Mouse (Mus musculus) MEL (cell line): Measurements from ENCODE around the gene Olfm2. TPM values are rescaled to one million over a fixed set of nuclear protein-coding genes. Genes with fewer than 3 reads are reported as not detected.

Source experiments
- DNase-seq: peaks from one replicate; pipeline ENCODE4 v3.0.0; 2011; ENCODE audit warnings: low read depth, low spot score
- H3K27ac ChIP-seq: 2 replicates; pipeline ENCODE4 v1.5.1; 2012; ENCODE audit warnings: low read depth, mild to moderate bottlenecking, control low read depth, low read length, moderate library complexity; ENCODE audit not compliant: control insufficient read depth
- H3K27me3 ChIP-seq, 2 experiments: fragments of 150-350 bp in 1 of 2; sonication (generic) in 1 of 2; 2 replicates each; pipeline ENCODE4 v1.6.1; 2012; ENCODE audit warnings: low read length in 2 of 2, mild to moderate bottlenecking in 2 of 2, improper control_type of control experiment in 1 of 2, moderate library complexity in 1 of 2; ENCODE audit not compliant: insufficient read depth in 2 of 2, control insufficient read depth in 1 of 2
- H3K36me3 ChIP-seq, 2 experiments: 2 replicates each; pipeline ENCODE4 v1.6.1; 2012 to 2014; ENCODE audit warnings: low read length in 2 of 2, improper control_type of control experiment in 1 of 2, inconsistent platforms in 1 of 2, mild to moderate bottlenecking in 1 of 2; ENCODE audit not compliant: insufficient read depth in 2 of 2, control insufficient read depth in 1 of 2
- H3K4me1 ChIP-seq, 2 experiments: fragments of 150-350 bp in 1 of 2; sonication (generic) in 1 of 2; 2 replicates each; pipeline ENCODE4 v1.6.1; 2012; ENCODE audit warnings: low read length in 2 of 2, improper control_type of control experiment in 1 of 2, mild to moderate bottlenecking in 1 of 2; ENCODE audit not compliant: insufficient read depth in 2 of 2, control insufficient read depth in 1 of 2
- H3K4me3 ChIP-seq, 2 experiments: fragments of 150-350 bp in 1 of 2; sonication (generic) in 1 of 2; 2 replicates each; pipeline ENCODE4 v1.5.1; 2012; ENCODE audit warnings: low read depth in 2 of 2, low read length in 2 of 2, mild to moderate bottlenecking in 2 of 2, moderate library complexity in 2 of 2, control low read depth in 1 of 2, improper control_type of control experiment in 1 of 2; ENCODE audit not compliant: control insufficient read depth in 1 of 2, insufficient read depth in 1 of 2
- H3K79me2 ChIP-seq: 2 replicates; pipeline ENCODE4 v1.6.1; 2012; ENCODE audit warnings: mild to moderate bottlenecking, low read length, moderate library complexity; ENCODE audit not compliant: control insufficient read depth, poor library complexity, insufficient read depth
- H3K9ac ChIP-seq: 2 replicates; pipeline ENCODE4 v1.6.1; 2012; ENCODE audit warnings: low read depth, mild to moderate bottlenecking, control low read depth, low read length, moderate library complexity; ENCODE audit not compliant: control insufficient read depth, poor library complexity, severe bottlenecking
- H3K9me3 ChIP-seq: fragments of 150-350 bp; sonication (generic); replicated peaks from 2 replicates; pipeline ENCODE4 v1.6.1; 2012; ENCODE audit warnings: mild to moderate bottlenecking, low read length, improper control_type of control experiment, moderate library complexity; ENCODE audit not compliant: insufficient read depth
- BHLHE40 ChIP-seq: IDR thresholded peaks from 2 replicates; pipeline ENCODE4 v1.6.1; 2012; ENCODE audit warnings: low read depth, mild to moderate bottlenecking, inconsistent platforms, low read length, improper control_type of control experiment, borderline replicate concordance
- CHD1 ChIP-seq: IDR thresholded peaks from 2 replicates; pipeline ENCODE4 v1.6.1; 2012; ENCODE audit warnings: low read depth, mild to moderate bottlenecking, inconsistent platforms, low read length, improper control_type of control experiment
- CTCF ChIP-seq, 3 experiments: IDR thresholded peaks in 2 of 3; conservative IDR thresholded peaks in 1 of 3; 2 replicates each; pipeline ENCODE4 v1.5.1; 2011 to 2012; ENCODE audit warnings: low read length in 3 of 3, low read depth in 2 of 3, mild to moderate bottlenecking in 2 of 3, improper control_type of control experiment in 1 of 3, inconsistent platforms in 1 of 3, mixed read lengths in 1 of 3, moderate library complexity in 1 of 3; ENCODE audit not compliant: control insufficient read depth in 1 of 3, insufficient read depth in 1 of 3, poor library complexity in 1 of 3, severe bottlenecking in 1 of 3
- JUND ChIP-seq: IDR thresholded peaks from 2 replicates; pipeline ENCODE4 v1.6.1; 2011; ENCODE audit warnings: low read depth, mild to moderate bottlenecking, improper control_type of control experiment, low read length
- MXI1 ChIP-seq: IDR thresholded peaks from 2 replicates; pipeline ENCODE4 v1.6.1; 2011; ENCODE audit warnings: mild to moderate bottlenecking, low read depth, low read length, improper control_type of control experiment
- MYB ChIP-seq: IDR thresholded peaks from 2 replicates; pipeline ENCODE4 v1.6.1; 2011; ENCODE audit warnings: mild to moderate bottlenecking, low read depth, low read length, improper control_type of control experiment
- POLR2A ChIP-seq, 2 experiments: IDR thresholded peaks; 2 replicates each; pipeline ENCODE4 v1.6.1; 2011 to 2012; ENCODE audit warnings: low read length in 2 of 2, mild to moderate bottlenecking in 2 of 2, control low read depth in 1 of 2, improper control_type of control experiment in 1 of 2, low read depth in 1 of 2, moderate library complexity in 1 of 2; ENCODE audit not compliant: control insufficient read depth in 1 of 2, insufficient read depth in 1 of 2, poor library complexity in 1 of 2
- RAD21 ChIP-seq: IDR thresholded peaks from 2 replicates; pipeline ENCODE4 v1.6.1; 2011; ENCODE audit warnings: mild to moderate bottlenecking, low read depth, low read length, improper control_type of control experiment
- SIN3A ChIP-seq: IDR thresholded peaks from 2 replicates; pipeline ENCODE4 v1.6.1; 2012; ENCODE audit warnings: low read length, improper control_type of control experiment, inconsistent platforms
- SMC3 ChIP-seq: IDR thresholded peaks from 2 replicates; pipeline ENCODE4 v1.6.1; 2011; ENCODE audit warnings: low read depth, low read length, improper control_type of control experiment
- UBTF ChIP-seq: IDR thresholded peaks from 2 replicates; pipeline ENCODE4 v1.6.1; 2012; ENCODE audit warnings: low read depth, mild to moderate bottlenecking, inconsistent platforms, low read length, improper control_type of control experiment, moderate library complexity, borderline replicate concordance; ENCODE audit not compliant: insufficient read depth
- USF1 ChIP-seq: IDR thresholded peaks from 2 replicates; pipeline ENCODE4 v1.6.1; 2014; ENCODE audit warnings: low read depth, mild to moderate bottlenecking, inconsistent platforms, low read length, improper control_type of control experiment, moderate library complexity
- ZC3H11A ChIP-seq: IDR thresholded peaks from 2 replicates; pipeline ENCODE4 v1.6.1; 2012; ENCODE audit warnings: low read depth, mild to moderate bottlenecking, inconsistent platforms, low read length, improper control_type of control experiment
- polyA plus RNA-seq, 2 experiments: library from polyadenylated mRNA; stranded (reverse) in 1 of 2; unstranded in 1 of 2; fragments of >175 nt in 1 of 2; fragments of >200 nt in 1 of 2; gene quantifications; 2 replicates each; pipeline versions ENCODE4 v1.2.1 to v1.2.4; 2012; ENCODE audit warnings: low replicate concordance in 2 of 2, low read depth in 1 of 2; ENCODE audit not compliant: insufficient read length in 2 of 2, insufficient read depth in 1 of 2, missing spikeins in 1 of 2
- total RNA-seq: library from RNA; depleted of rRNA; stranded (reverse); fragments of 300-350 nt; gene quantifications from 2 replicates; pipeline ENCODE4 v1.2.3, GENCODE M21; 2012

Gene Olfm2
- total and polyA plus RNA-seq, 3 experiments, result 0.54 to 1.9 TPM; not detected in 1

DNA sequence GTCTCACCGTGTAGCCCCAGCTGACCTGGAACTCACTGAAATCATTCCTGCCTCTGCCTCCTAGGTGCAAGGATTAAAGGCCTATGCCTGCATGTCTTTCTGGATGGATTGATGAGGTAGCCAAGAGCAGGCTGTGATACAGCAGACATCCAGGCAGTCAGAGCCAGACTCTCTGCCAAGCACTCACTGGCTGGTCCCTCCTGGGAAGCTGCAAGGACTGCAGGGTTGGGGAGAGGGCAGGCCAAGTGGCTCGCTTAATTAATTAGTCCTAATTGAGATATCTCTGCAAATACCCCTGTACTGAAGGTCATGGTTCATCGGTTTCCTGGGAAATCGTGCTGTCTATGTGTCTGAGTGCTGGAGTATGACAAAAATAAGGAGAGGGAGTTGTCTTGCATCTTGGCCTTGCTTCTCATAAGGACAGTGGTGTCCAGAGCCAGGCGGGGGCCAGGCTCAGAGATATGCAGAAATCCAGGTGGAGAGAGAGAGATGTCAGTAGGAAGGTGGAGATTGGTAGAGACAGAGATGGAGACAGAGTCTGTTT is 33.1 kb downstream of the Olfm2 start:
- TF ChIP-seq USF1, result no peak
- no peak for TF ChIP-seq POLR2A (IDR thresholded peaks at IDR 0.05; ENCODE audit: control insufficient read depth in 1 of 2, insufficient read depth in 1 of 2, low read depth in 1 of 2, low read length in 2 of 2, poor library complexity in 1 of 2)
- TF ChIP-seq MYB, result no peak
- TF ChIP-seq SIN3A, result no peak
- no peak for TF ChIP-seq RAD21
- no peak for TF ChIP-seq MXI1
- no peak for TF ChIP-seq JUND
- Histone ChIP-seq H3K9ac (no peak overlapping the region), H3K9me3 (no peaks in the 10 kb centered on the region), H3K36me3 (no peaks in the 10 kb centered on the region), H3K79me2 (no peaks in the 10 kb centered on the region), H3K4me1 (no peaks in the 10 kb centered on the region), H3K4me3 (no peak overlapping the region), H3K27ac (no peak overlapping the region), H3K27me3 (peaks cover 2 to 4% of the 10 kb centered on the region in 2 experiments; a peak in 2 of 4 replicates)
- DNase-seq, result no peak

DNA sequence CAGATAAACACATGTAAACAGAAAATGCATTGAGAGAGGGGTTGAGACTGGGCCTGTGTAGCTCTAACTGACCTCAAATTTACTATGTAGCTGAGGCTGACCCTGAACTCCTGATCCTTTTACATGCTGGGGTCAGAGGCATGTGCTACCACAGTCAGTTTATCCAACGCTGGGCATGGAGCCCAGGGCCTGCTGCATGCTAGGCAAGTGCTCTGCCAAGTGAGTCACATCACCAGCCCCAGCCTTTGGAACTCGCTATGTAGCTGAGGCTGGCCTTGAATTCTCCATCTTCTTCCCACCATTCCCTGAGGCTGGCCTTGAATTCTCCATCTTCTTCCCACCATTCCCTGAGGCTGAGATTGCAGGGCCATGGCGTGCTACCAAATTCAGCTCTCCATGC is 35.7 kb downstream of the Olfm2 start:
- TF ChIP-seq BHLHE40, result no peak
- TF ChIP-seq, all 39 proteins: peak for 0

DNA sequence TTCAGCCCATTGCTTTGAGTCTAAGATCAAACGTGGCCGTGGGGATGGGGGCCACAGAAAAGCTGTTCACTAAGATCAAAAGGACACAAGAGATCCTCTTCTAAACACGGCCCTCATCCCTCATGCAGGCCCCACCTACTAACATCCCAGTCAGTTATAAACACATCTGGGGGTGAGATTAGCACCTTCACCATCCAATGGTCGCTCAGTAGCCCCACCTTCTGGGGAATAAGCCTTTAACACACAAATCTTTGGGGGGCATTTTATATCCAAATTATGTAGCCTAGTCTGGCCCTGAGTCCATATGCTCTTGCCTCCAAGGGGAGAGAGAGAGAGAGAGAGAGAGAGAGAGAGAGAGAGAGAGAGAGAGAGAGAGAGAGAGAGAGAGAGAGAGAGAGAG is 40.2 kb downstream of the Olfm2 start:
- Histone ChIP-seq H3K4me3 (no peak overlapping the region), H3K27ac (no peak overlapping the region), H3K27me3 (peaks cover 2% of the 10 kb centered on the region in 2 experiments; a peak in 1 of 4 replicates), H3K9ac (no peak overlapping the region), H3K79me2 (no peaks in the 10 kb centered on the region), H3K9me3 (no peaks in the 10 kb centered on the region), H3K36me3 (no peaks in the 10 kb centered on the region), H3K4me1 (no peaks in the 10 kb centered on the region)
- DNase-seq, result peak; percentile 66
- TF ChIP-seq UBTF (no peak), CHD1 (no peak), SMC3 (peak; percentile 77), CTCF (IDR thresholded peaks at IDR 0.05 in 2 of 3, conservative IDR thresholded peaks at IDR 0.05 in 1 of 3; ENCODE audit: control insufficient read depth in 1 of 3, insufficient read depth in 1 of 3, low read depth in 2 of 3, low read length in 3 of 3, poor library complexity in 1 of 3, severe bottlenecking in 1 of 3) (peak in 2 of 3 experiments; percentile 38 to 66; a peak in 4 of 6 replicates), ZC3H11A (peak; percentile 42; the same call in 1 of the 2 replicates), RAD21 (peak; percentile 49)

More for the DNA sequence above, 35.7 kb downstream of the Olfm2 start:
- Histone ChIP-seq H3K27ac (no peak overlapping the region), H3K9ac (no peak overlapping the region), H3K9me3 (no peaks in the 10 kb centered on the region), H3K27me3 (peaks cover 0 to 2% of the 10 kb centered on the region in 2 experiments; a peak in 2 of 4 replicates), H3K79me2 (no peaks in the 10 kb centered on the region), H3K4me3 (no peak overlapping the region), H3K36me3 (no peaks in the 10 kb centered on the region), H3K4me1 (no peaks in the 10 kb centered on the region)
- DNase-seq, result no peak
